Mouse (Mus musculus) ES-CJ7 (cell line): Measurements from ENCODE around the gene Fhit.

Experiments used
- DNase-seq: peaks from one replicate; pipeline ENCODE4 v3.0.0; 2011; ENCODE audit warnings: low read depth, low spot score

The Fhit gene

GRCm38 (mm10) chr14:9697101-9697500 lies 1464.7 kb downstream of the Fhit start:
- DNase-seq, result peak; percentile 53

GRCm38 (mm10) chr14:9696004-9696403 lies 1465.8 kb downstream of the Fhit start:
- DNase-seq, result no peak

DNA sequence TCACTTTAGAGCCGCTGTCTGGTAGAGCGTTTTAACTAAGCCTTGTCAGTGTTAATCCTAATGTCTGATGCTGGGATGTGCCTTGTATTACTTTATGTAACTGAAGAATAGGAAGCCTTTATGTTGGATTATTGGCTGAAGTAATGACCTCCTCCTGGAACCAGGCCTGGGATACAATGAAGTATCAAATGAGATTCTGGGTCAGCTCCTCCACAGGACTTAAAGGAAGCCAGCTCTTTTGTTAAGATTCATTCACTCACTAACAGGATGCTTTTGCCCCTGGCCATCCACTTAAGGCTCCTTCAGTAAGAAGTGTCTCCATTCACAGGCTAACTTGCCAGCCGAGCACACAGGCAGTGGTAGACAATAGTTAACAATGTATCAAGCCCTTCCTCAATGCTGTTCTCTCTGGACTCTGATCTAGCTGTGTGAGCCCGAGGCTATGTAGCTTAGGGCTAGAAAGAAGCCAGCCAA lies 1466.6 kb downstream of the Fhit start:
- DNase-seq, result peak; percentile 29

- DNase-seq, result no peak
Measured at GRCm38 (mm10) chr14:9688664-9689257, 1473.1 kb downstream of the Fhit start.

- no peak for DNase-seq
Measured at GRCm38 (mm10) chr14:9684362-9684761, 1477.5 kb downstream of the Fhit start.

- peak; percentile 27 for DNase-seq
Measured at GRCm38 (mm10) chr14:9672728-9673127, 1489.1 kb downstream of the Fhit start.

- DNase-seq, result peak; percentile 71
Measured at GRCm38 (mm10) chr14:9671776-9672175, 1490.1 kb downstream of the Fhit start.

DNA sequence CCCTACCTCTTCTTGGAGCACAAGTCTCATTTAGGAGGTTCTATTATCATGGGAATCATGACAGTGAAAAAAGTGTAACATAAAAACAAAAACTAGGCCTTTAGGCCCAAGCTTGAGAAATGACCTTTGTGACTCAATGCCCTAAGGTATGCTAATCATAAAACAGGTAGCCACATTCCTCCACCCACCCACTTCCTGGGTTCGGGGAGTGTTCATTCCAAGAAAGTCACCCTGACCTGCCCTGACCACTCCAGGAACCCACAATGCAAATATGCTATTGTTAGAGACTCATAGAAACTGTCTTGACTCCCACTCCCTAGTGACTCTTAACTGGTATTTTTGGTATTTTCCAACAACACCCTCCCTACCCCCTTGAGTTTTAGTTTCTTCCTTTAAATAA lies 1492.1 kb downstream of the Fhit start:
- DNase-seq, result peak; percentile 40

- DNase-seq, result peak; percentile 30
Measured at GRCm38 (mm10) chr14:9658445-9658844, 1503.4 kb downstream of the Fhit start.

GRCm38 (mm10) chr14:9651417-9651816 lies 1510.4 kb downstream of the Fhit start:
- DNase-seq, result no peak

GRCm38 (mm10) chr14:9648416-9648815 lies 1513.4 kb downstream of the Fhit start:
- no peak for DNase-seq

DNA sequence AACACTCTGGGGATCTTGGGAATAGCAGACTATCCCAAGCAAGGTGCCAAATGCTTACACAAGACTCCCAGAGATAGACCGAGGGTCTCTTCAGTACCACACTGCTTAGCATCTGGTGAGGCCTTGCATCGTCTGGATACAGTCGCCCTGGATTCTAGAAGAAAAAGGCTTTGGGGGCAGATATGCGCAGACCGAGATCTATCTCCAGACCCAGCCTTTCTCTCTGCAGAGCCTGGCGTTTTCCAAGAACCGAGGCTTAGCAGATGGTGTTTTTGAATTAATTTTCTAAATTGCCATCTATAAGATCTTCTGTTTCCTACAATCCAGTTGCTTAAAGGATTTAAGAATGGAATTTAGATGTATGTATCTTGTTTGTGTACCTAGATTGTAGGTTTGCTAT lies 1515.6 kb downstream of the Fhit start:
- no peak for DNase-seq

GRCm38 (mm10) chr14:9644216-9645166 lies 1517.3 kb downstream of the Fhit start:
- DNase-seq, result no peak

- DNase-seq, result no peak
Measured at GRCm38 (mm10) chr14:9643700-9644099, 1518.1 kb downstream of the Fhit start.

DNA sequence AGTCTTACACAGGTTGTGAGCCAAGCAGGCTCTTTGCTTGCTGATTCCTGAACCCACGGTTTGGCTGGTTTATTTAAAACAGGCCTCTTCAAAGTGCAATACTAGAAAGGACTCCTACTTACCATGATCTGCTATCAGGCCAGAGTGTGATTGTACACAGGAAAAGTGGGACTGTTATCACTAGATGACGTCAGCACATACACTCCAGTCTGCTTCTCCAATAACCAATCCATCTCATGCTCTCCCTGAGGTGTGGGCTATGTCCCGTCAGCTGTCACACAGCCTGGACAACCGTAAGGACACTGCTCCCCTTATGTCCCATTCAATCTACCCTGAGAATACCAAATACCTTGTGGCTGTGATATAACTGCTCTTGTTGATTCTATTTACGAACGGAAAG lies 1519.2 kb downstream of the Fhit start:
- no peak for DNase-seq

DNA sequence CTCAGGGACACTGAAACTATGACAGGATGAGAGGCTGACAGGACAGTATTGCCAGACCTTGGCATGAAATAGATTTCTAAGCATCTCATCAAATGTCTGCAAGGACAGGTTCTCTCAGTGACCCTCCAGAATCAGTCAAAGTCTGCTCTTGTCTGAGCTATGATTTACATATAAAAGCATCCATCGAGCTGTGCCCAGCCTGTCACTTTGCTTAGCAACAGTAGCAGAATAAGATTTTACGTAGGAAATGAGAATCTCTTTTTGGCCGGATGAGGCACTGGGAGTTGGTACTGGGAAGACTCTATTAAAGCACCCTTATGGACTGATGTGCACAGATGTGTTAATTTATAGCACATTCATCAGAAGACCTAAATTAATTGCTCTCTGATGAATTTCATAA lies 1519.8 kb downstream of the Fhit start:
- peak; percentile 26 for DNase-seq

DNA sequence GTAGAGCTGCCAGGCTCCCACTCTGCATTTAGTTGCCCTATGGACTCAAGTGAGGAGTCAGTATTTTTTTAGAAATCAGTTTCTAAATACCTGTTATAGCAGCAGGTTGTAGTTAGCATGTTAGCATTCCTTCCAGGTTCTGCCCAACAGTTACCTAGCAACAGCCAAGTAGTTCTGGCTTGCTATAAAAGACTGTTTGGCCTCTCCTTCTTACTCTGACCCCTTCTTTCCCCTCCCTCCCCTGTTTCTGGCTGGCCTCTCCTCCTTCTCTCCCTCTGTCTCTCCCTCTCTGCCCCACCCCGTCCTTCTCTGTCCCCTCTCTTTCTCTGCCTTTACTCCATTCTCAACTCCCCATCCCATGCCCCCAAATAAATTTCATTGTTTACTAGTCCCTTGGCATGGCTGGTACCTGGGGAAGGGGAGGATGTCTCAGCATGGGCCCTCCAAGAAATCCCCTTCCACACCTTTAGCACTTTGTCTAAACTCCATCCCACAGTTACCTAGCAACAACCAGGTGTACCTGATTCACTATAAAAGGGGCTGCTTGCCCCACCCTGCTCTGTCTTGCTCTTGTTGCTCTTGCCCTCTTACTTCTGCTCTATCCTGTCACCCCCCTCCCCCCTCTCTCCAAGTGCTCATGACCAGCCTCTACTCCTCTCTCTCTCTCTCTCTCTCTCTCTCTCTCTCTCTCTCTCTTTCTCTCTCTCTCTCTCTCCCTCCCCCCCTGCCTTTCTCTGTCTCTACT lies 1527.4 kb downstream of the Fhit start:
- DNase-seq, result no peak

DNA sequence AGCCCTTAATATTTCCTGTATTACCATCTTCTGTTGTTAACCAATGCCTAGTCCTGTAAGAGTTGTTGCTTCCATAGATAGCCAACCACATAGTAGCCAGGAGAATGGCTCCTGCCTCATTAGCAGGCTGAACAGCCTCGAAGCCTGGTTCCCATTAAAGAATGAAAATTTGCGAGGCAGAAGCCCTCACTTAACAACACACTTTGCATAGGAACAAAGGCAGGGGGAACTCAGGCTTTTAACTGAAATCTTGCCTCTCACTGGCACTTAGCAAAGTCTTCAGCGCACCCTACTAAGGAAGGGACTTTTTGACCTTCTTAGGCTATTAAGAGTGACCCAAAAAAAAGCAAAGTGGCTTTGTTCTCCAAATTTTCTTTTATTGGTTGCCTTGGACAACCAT lies 1529.3 kb downstream of the Fhit start:
- no peak for DNase-seq

DNA sequence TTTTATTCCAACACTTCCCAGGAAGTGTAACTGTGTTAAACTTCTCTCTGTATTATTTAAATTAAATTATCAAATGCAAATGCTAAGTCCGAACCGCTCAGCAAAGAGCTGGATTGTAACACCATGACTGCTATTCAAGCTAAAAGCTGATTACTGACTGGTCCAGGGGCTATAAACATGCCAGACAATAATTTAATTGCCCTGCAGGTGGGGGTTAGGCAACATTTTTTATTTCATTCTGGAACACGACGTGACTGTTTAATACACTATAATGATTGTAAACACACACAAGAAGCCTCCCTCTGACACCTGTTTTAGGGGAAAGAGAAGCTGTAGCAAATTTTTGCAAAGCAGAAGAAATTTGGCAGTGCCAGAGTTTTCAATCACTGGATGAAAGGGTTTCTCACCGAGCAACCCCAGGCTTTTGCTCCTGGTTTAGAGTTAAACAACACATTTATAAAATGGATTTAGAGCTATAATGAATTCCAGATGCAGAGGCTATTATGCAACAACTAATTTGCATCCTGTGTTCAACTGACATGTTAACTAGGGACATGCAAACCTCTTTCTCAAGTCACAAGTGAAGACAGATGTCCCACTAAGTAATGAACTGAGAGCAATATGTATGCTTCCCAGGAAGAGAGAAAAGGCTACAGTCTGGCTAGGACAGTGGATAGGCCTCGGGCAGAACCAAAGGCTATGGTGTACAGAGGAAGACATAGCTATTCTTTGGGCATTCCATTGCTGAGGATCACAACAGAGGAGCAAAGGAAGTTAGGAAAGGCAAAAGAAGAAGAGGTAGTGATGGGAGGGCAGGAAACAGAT lies 1538.4 kb downstream of the Fhit start:
- no peak for DNase-seq

DNA sequence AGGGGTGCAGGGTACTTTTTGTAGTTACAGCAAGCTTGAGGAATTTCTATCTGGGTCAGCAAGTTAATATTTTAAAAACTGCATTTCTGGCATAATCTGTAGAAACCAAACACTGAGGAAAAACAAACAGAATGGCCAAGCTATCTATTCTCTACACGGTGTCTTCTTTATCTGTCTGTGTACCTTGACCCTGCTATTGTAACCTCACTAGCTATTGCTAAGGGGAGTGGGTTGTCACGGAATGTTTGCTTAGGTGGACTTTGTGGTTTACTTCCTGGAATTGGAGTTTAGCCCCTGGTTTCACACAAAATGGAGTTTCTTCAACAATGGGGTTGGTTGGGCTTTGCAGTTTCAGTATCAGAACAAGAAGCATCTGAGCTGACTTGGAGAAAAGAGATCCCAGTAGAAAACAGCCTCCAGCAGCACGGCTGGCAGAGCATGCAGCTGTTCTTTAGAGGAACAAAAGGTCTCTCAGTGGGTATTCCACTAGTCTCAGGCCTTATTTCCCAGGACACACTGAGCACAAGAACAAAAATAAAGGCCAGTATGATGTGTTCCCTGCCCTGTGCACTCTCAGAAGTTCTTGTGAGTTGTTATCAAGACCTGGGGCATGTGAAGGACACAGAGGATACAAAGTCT lies 1540.8 kb downstream of the Fhit start:
- DNase-seq, result no peak

DNA sequence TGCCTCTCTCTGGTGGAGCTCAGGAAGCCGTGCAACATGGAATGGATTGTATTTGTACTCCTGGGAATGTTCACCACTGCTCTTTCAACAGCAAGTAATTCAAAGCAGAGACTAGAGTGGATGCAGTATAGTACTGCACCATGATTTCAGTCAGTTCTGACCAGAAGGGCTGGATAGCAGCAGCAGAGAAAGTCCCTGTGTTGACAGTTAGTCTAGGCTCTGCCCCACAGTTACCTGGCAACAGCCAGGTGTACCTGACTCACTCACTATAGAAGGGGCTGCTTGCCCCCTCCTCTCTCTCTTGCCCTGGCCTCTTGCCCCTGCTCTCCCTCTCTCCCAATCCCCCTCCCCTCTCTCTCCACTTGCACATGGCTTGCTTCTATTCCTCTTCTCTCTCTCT lies 1542.0 kb downstream of the Fhit start:
- no peak for DNase-seq
